In the genomic region with DNA sequence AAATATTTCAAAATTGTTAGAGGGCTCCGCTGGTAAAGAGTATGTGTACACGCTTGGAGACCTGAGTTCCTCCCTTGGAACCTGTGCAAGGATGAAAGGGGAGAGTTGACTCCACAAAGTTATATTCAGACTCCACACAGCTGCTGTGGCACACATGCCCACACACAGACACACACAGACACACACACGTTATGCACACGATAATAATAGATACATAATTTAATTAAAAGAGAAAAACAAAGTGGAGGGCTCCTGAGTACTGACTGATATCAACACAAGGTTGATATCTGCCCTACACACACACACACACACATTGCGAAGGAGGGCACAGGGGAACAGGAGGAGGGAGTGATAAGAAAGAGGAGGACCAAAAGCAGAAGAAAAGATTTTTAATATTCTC, we compare ENCODE assay signal across 9 mouse cellular contexts. TPM values are rescaled to one million over a fixed set of nuclear protein-coding genes. Genes with fewer than 3 reads are reported as not detected.
DNase-seq lines count a peak whose midpoint lies in the region; ATAC-seq lines count a peak whose summit lies in the region.
"Had no signal": no experiment of that assay in that cellular context is flagged by ENCODE, and none has a peak within 500 bp of the region (broad histone marks: within the 10 kb centered on the region; RNA-seq: fewer than 3 reads in every experiment).

No protein-coding gene starts in this region.

- no peak overlapping the region for H3K9ac ChIP-seq in kidney, embryonic 16.5 days (replicated peaks; ENCODE audit: low read length)
- no peak overlapping the region; the same call in 1 of the 2 replicates for H3K9ac ChIP-seq in heart, embryonic 16.5 days (ENCODE audit: low read length)
- H3K9ac ChIP-seq in liver, embryonic 15.5 days, result peak overlapping the region; percentile 45; the same call in 1 of the 2 replicates

- ATAC-seq in kidney, embryonic 16.5 days (ENCODE audit: low FRiP score, low TSS enrichment), result 0 out of 2 replicates have a peak, but pooled peaks have one; percentile 24
- ATAC-seq in heart, embryonic 16.5 days (replicated peaks; ENCODE audit: extremely low read depth, insufficient read depth, low FRiP score), result 0 out of 2 replicates have a peak, but pooled peaks have one; percentile 21
- peak; percentile 98 for ATAC-seq in liver, embryonic 15.5 days (ENCODE audit: insufficient read depth)
- ATAC-seq: midbrain, embryonic 16.5 days had no signal

- H3K4me3 ChIP-seq in kidney, embryonic 16.5 days (ENCODE audit: low read length), result no peak overlapping the region
- H3K4me3 ChIP-seq in heart, embryonic 16.5 days (ENCODE audit: low read length), result no peak overlapping the region
- peak overlapping the region; percentile 32 for H3K4me3 ChIP-seq in liver, embryonic 15.5 days (replicated peaks)

- H3K27ac ChIP-seq in kidney, embryonic 16.5 days (ENCODE audit: low read length), result no peak overlapping the region
- peak overlapping the region; percentile 62 for H3K27ac ChIP-seq in heart, embryonic 16.5 days (ENCODE audit: low read length)
- H3K27ac ChIP-seq in liver, embryonic 15.5 days (replicated peaks), result peak overlapping the region; percentile 89

- peaks cover 22% of the 10 kb centered on the region for H3K4me1 ChIP-seq in kidney, embryonic 16.5 days (ENCODE audit: insufficient read depth, low read length)
- H3K4me1 ChIP-seq in heart, embryonic 16.5 days (ENCODE audit: control insufficient read depth, insufficient read depth, low read length), result peaks cover 32% of the 10 kb centered on the region
- H3K4me1 ChIP-seq in liver, embryonic 15.5 days (replicated peaks), result peaks cover 51% of the 10 kb centered on the region

- no peak overlapping the region for H3K4me2 ChIP-seq in kidney, embryonic 16.5 days (replicated peaks; ENCODE audit: low read depth, low read length)
- H3K4me2 ChIP-seq in heart, embryonic 16.5 days (ENCODE audit: low read depth, low read length), result no peak overlapping the region; the same call in 1 of the 2 replicates
- H3K4me2 ChIP-seq in liver, embryonic 15.5 days, result peak overlapping the region; percentile 60

- H3K9me3 ChIP-seq in kidney, embryonic 16.5 days (ENCODE audit: low read length), result 0 out of 2 replicates have a peak, but pooled peaks cover 6% of the 10 kb centered on the region
- H3K9me3 ChIP-seq in heart, embryonic 16.5 days (replicated peaks; ENCODE audit: control insufficient read depth, low read length), result no peaks in the 10 kb centered on the region
- H3K9me3 ChIP-seq in liver, embryonic 15.5 days (replicated peaks), result no peaks in the 10 kb centered on the region

- DNase-seq in kidney, postnatal 36 days, result no peak
- peak; percentile 66 for DNase-seq in c-Kit-negative CD71-positive TER-119-positive erythroid progenitor cells, embryonic 14.5 days (ENCODE audit: low read depth, low spot score)
- DNase-seq in ovary, postnatal 10 days (ENCODE audit: low spot score), result no peak
- no peak for DNase-seq in layer of hippocampus, postnatal 10 days (ENCODE audit: low spot score in 2 of 2)
- no peak for DNase-seq in kidney, adult 11 months

- 80% methylated on average over 5 of the region's 5 CpGs for WGBS in kidney, embryonic 16.5 days
- WGBS in heart, embryonic 16.5 days, result 55% methylated on average over 5 of the region's 5 CpGs
- WGBS in liver, embryonic 15.5 days (ENCODE audit: insufficient replicate concordance), result 27% methylated on average over 5 of the region's 5 CpGs

- no peaks in the 10 kb centered on the region for H3K36me3 ChIP-seq in kidney, embryonic 16.5 days (ENCODE audit: insufficient read depth, low read length)
- no peaks in the 10 kb centered on the region for H3K36me3 ChIP-seq in heart, embryonic 16.5 days (ENCODE audit: control insufficient read depth, insufficient read depth)
- H3K36me3 ChIP-seq in liver, embryonic 15.5 days (replicated peaks), result no peaks in the 10 kb centered on the region

- H3K27me3 ChIP-seq in kidney, embryonic 16.5 days (ENCODE audit: insufficient read depth, low read length), result no peaks in the 10 kb centered on the region
- no peaks in the 10 kb centered on the region for H3K27me3 ChIP-seq in heart, embryonic 16.5 days (ENCODE audit: control insufficient read depth, insufficient read depth, low read length)
- peaks cover 22% of the 10 kb centered on the region for H3K27me3 ChIP-seq in liver, embryonic 15.5 days

RNA-seq across cellular contexts. Expression of gene Top1, which starts 26.4 kb away (rescaled TPM):
- polyA plus RNA-seq in kidney, embryonic 16.5 days (2015; fragmentation: Nextera tagmentation; extraction: Ambion mirVana), result 67.7 and 89.9 TPM in 2 replicates
- 44.3 and 48.7 TPM in 2 replicates for polyA plus RNA-seq in heart, embryonic 16.5 days (2015; fragmentation: Nextera tagmentation; extraction: Ambion mirVana)
- polyA plus RNA-seq in liver, embryonic 15.5 days (2015; fragmentation: Nextera tagmentation; extraction: Ambion mirVana), result 55.3 and 56.7 TPM in 2 replicates
- 10 to 100 TPM; 84.6 to 88.4 TPM for total RNA-seq in layer of hippocampus, postnatal 10 days (2021)

Comparison
In these comparisons a context has a peak if more than half of its experiments do, and no peak if none do; other contexts are left out.
1. ATAC-seq: peak in every context shown above with its lines; median percentile 98 in liver, embryonic 15.5 days; 24 in kidney, embryonic 16.5 days; 21 in heart, embryonic 16.5 days.